Mouse (Mus musculus) heart, embryonic 12.5 days (tissue): ENCODE results near the gene Nsl1. TPM values are rescaled to one million over a fixed set of nuclear protein-coding genes. Genes with fewer than 3 reads are reported as not detected.

Source experiments
- polyA plus RNA-seq: library from polyadenylated mRNA; unstranded; fragments of >200 nt; fragmentation: Nextera tagmentation; extraction: Ambion mirVana; gene quantifications from 2 replicates; pipeline ENCODE4 v1.2.1, GENCODE M21; 2016

Nsl1 gene
- polyA plus RNA-seq, 1 experiment from 2014 or later: 16.7 TPM

Other genes with a start within 250 kb of the Nsl1 start
- gene Rps6kc1, start 151.2 kb upstream of the Nsl1 start, polyA plus RNA-seq: 11.9 and 13.1 TPM in 2 replicates
- gene Angel2, start 137.9 kb upstream of the Nsl1 start, polyA plus RNA-seq: 38.2 and 38.3 TPM in 2 replicates
- gene Vash2, start 83.7 kb upstream of the Nsl1 start, polyA plus RNA-seq: 68.6 and 74.0 TPM in 2 replicates
- 4.4 and 5.4 TPM in 2 replicates for gene Flvcr1, start 36.9 kb upstream of the Nsl1 start, polyA plus RNA-seq
- gene Spata45, start 26.4 kb upstream of the Nsl1 start, polyA plus RNA-seq: not detected in 2 replicates
- 19.1 and 22.6 TPM in 2 replicates for gene Tatdn3, start 80 bp upstream of the Nsl1 start, polyA plus RNA-seq
- 2.4 and 4.8 TPM in 2 replicates for gene Batf3, start 34.8 kb downstream of the Nsl1 start, polyA plus RNA-seq
- gene Fam71a, start 101.8 kb downstream of the Nsl1 start, polyA plus RNA-seq: not detected in 2 replicates
- 17.0 and 17.6 TPM in 2 replicates for gene Atf3, start 155.0 kb downstream of the Nsl1 start, polyA plus RNA-seq